Mouse (Mus musculus) adrenal gland, postnatal 36 days (tissue): ENCODE data around the gene Map3k1. TPM values are rescaled to one million over a fixed set of nuclear protein-coding genes. Genes with fewer than 3 reads are reported as not detected.
A peak's percentile ranks its signal among the peaks of the same experiment; 100 is the strongest.
"Not testable (repeated sequence)": the region's sequence is repeated elsewhere in the genome, so short reads cannot be mapped to it uniquely, and the experiment has no call there.

Source experiments
- DNase-seq, 2 experiments: peaks; one replicate each; pipeline ENCODE4 v3.0.0; 2021; ENCODE audit warnings: mixed read lengths in 1 of 2
- total RNA-seq, 2 experiments: library from RNA; stranded (reverse); gene quantifications; 2 replicates each; pipeline ENCODE4 v1.2.3; 2021

Map3k1 gene
- total RNA-seq, 2 experiments from 2014 or later: 48.2 to 56.2 TPM

GRCm38 (mm10) chr13:111741991-111742615, 66.7 kb downstream of the Map3k1 start:
- peak in 1 of 2 experiments; percentile 74 for DNase-seq

- DNase-seq: no peak
Measured at GRCm38 (mm10) chr13:111741204-111741990, 67.4 kb downstream of the Map3k1 start.

- no peak for DNase-seq
Measured at GRCm38 (mm10) chr13:111726898-111727297, 81.9 kb downstream of the Map3k1 start.

GRCm38 (mm10) chr13:111725165-111726077, 83.4 kb downstream of the Map3k1 start:
- peak; percentile 98 to 99 for DNase-seq

- no peak for DNase-seq
Measured at GRCm38 (mm10) chr13:111724811-111725164, 84.0 kb downstream of the Map3k1 start.

GRCm38 (mm10) chr13:111719726-111720125, 89.1 kb downstream of the Map3k1 start:
- no peak for DNase-seq

- DNase-seq: peak in 1 of 2 experiments; percentile 11
Measured at GRCm38 (mm10) chr13:111710531-111710930, 98.3 kb downstream of the Map3k1 start.

GRCm38 (mm10) chr13:111703952-111704351, 104.8 kb downstream of the Map3k1 start:
- DNase-seq: not testable (repeated sequence)

GRCm38 (mm10) chr13:111703396-111703795, 105.4 kb downstream of the Map3k1 start:
- no peak for DNase-seq

Other genes with a start within 250 kb of the Map3k1 start
- gene Gm10198, start 216.2 kb downstream of the Map3k1 start, total RNA-seq: not detected
- 10 to 100 TPM; 39.9 to 44.4 TPM for gene Mier3, start 128.0 kb downstream of the Map3k1 start, total RNA-seq